Mouse (Mus musculus): ENCODE data around the gene Krtap14.

DNA sequence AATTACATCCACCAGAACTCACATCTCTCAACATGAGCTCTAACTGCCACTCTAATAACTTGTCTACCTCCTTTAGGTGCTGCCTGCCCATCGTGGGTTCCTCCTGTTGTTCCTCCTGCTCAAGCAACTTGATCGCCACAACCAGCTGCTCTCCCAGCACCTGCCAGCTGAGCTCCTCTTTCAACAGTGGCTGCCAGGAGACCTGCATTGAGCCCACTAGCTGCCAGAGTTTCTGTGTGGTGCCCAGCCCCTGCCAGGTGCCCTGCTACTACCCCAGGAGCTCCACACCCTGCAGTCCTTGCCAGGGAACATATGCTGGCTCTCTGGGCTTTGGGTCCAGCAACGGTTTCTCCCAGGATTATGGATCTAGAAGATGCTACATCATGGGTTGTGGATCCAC, 5.9 kb downstream of the Krtap14 start, which contains the start of gene Krtap15:
- no peak for TF ChIP-seq GATA1 (IDR thresholded peaks at IDR 0.05; ENCODE audit: low read length)
- TF ChIP-seq TAL1 (IDR thresholded peaks at IDR 0.05; ENCODE audit: low read length), result no peak
